Mouse (Mus musculus): ENCODE measurements around the gene Ap1b1.
A peak's percentile ranks its signal among the peaks of the same experiment; 100 is the strongest.

GRCm38 (mm10) chr11:5059704-5060156 is 73.1 kb downstream of the Ap1b1 start:
- TF ChIP-seq CTCF (IDR thresholded peaks at IDR 0.05; ENCODE audit: low read depth): peak; percentile 90
- TF ChIP-seq EP300 (IDR thresholded peaks at IDR 0.05; ENCODE audit: low read depth): no peak

All from liver, postnatal 0 days (tissue).